Mouse (Mus musculus) adrenal gland, postnatal 10 days (tissue): ENCODE data around the gene Gpr27. TPM values are rescaled to one million over a fixed set of nuclear protein-coding genes. Genes with fewer than 3 reads are reported as not detected.

Experiments used
- DNase-seq: peaks from one replicate; pipeline ENCODE4 v3.0.0; 2021; ENCODE audit warnings: mixed read lengths
- total RNA-seq, 2 experiments: library from RNA; stranded (reverse); gene quantifications; 2 replicates each; pipeline ENCODE4 v1.2.3; 2021

Gpr27 gene
- total RNA-seq, 2 experiments from 2014 or later = 3.7 to 4.6 TPM

DNA sequence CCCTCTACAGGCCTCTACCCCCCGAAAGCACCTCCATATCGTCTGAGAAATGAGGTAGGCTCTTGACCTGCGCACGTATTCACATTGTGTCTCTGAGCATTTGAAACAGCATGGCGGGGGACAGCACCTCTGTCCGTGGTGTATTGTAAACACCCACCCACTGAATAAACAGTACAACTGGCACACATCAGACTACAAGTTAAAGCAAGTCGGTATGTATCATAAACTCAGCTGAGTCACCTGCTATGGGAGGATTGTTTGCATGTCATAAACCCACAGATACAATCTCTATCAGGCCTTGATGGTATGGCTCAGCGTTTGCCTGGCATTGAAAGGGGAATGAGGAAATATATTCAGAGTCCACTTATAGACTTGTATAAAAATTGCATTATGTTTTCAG, 15.2 kb upstream of the Gpr27 start:
- DNase-seq = no peak

DNA sequence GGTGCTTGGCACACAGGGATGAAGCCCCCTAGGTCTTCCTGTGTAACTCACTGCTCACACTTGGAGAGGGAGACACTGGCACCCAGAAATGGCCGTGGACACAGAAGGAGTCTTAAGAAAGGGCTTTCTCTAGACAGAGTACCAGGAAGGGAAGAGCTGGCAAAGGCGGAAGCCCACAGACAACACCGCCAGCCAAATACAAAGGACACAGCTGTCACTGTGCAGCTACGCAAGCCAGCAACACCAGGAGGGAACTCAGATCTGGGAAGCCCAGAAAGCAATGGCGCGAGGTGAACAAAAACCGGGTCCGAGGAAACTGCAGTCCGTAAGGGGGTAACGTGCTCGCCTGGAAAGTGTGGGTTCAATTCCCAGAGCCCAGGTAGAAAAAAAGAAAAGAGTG, 14.4 kb upstream of the Gpr27 start:
- DNase-seq = no peak

DNA sequence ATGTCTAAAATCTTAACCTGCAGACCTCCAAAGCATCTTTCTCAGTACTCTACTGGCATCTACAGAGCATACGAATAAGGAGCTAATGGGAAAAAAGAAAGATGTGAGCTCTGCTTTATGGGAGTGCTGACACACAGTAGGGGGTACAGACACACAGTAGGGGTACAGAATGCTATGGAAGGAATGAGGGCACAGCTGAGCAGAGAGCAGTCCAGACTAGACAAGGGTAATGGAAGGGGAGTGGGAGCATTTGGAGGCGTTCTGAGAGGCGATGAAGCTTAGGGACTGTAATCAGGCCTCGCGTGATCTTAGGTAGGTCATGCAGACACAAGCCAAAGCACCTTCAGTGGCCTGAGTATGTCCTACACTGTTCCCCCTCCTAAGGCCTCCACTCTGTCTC, 8.5 kb upstream of the Gpr27 start:
- DNase-seq = no peak

DNA sequence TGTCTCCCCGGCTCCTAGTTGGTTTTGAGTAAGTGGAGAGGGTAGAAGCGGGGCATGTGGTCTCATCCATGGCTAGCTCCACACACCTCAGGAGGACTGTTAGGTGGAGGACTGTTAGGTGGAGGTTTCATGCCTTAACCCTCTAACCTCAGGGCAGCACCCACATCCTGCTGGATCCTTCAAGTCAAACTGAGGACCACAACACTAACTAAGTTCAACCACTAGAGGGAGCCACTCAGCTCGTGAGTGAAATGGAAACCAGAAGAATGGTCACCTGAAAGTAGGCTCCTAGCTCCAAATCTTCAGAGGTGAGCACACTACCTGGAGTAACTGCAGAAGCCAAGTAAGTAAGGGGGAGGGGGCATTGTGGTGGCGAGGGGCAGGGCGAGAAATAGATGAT, 7.6 kb upstream of the Gpr27 start:
- no peak for DNase-seq

DNA sequence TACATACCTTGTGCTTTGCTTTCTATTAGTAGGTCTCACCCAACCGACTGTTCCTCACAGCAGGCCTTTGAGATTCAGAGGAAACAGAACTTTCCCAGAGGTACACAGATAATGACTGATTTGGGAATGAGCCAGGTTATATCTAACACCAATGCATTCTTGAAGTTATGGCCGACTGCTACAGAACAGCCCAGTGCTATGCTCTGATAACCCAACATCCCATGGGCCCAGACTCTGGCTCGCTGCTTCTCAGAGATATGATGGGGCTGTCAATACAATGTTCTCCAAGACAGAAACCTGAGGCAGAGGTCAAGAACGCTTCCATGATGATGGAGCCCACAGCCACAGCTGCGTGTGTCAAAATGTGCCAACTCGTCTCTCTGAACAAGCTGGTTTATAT, 4.0 kb upstream of the Gpr27 start:
- no peak for DNase-seq

DNA sequence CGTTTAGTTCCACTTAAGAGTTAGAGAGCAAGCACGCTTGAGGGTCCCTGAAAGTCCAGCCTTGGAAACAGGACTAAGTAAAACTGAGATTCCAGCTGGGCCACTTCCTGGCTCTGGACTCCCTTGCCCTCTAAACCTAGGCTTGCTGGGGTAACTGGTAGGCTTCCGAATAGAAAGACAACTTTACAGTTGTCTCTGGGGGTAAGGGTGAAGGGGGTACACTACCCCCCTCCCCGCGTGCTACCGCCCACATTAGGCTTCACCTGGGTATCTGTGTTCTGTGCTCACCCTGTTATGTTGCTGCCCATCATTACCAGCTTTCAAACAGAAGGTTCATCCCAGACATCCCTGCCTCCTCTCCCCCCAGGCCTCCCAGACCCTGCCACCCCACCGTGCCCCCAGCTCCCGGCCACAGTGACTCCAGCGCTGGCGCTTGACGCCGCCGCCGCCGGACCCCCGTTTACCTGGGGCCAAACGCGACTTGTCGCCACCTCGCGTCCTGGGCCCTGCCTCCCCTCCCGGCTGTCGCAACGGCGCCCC, 743 bp upstream of the Gpr27 start:
- no peak for DNase-seq

DNA sequence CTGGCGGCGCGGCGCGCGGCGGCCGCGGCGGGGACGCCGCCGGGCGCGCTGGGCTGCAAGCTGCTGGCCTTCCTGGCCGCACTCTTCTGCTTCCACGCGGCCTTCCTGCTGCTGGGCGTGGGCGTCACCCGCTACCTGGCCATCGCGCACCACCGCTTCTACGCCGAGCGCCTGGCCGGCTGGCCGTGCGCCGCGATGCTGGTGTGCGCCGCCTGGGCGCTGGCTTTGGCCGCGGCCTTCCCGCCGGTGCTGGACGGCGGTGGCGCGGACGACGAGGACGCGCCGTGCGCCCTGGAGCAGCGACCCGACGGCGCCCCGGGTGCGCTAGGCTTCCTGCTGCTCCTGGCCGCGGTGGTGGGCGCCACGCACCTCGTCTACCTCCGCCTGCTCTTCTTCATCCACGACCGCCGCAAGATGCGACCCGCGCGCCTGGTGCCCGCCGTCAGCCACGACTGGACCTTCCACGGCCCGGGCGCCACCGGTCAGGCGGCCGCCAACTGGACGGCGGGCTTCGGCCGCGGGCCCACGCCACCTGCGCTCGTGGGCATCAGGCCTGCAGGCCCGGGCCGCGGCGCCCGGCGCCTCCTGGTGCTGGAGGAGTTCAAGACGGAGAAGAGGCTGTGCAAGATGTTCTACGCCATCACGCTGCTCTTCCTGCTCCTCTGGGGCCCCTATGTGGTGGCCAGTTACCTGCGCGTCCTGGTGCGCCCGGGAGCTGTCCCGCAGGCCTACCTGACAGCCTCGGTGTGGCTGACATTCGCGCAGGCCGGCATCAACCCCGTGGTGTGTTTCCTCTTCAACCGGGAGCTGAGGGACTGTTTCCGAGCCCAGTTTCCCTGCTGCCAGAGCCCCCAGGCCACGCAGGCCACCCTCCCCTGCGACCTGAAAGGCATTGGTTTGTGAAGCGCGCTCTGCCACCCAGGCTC, 700 bp downstream of the Gpr27 start:
- DNase-seq = no peak

DNA sequence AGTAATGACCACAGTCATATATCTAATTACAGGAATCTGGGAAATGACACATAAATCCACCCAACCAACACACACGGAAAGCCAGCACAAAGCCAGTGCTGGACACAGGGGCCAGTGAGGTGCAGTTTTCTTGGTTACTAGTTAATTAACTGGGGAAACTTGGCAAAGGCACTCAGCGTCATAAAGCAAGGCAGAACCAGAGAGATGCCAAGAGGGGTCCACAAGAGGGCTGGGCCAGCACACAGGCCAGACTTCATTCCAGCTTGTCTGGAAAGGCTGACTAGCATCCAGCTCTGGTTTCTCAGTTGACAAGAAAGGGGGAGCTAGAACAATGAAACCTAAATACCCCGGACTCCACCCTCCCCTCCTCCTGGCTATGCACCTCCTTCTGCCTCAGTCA, 8.0 kb downstream of the Gpr27 start:
- DNase-seq = no peak

DNA sequence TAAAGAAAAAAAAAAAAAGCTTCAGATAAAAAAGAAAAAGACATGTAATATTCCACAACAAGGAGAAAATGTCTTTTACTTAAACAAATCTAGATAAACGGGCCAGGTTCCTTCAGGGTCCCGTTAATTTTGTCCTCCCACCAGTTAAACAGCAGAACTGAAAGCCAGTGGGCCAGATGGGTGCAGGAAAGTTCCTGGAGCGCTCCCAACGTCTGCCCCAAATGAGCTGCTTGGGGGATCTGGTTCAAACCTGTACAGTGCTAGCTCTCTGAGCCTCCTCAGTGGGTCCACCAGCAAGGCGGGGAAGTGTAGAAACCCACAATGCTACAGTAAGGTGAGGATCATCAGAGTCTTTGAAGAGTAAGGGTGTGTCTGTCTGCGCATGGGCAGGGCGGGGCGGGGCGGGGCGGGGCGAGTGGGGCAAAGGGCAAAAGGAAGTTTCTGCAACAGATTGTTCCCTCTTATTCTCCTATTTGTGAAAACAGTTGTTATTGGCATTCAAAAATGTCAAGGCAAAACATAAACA, 19.2 kb downstream of the Gpr27 start:
- DNase-seq = no peak

DNA sequence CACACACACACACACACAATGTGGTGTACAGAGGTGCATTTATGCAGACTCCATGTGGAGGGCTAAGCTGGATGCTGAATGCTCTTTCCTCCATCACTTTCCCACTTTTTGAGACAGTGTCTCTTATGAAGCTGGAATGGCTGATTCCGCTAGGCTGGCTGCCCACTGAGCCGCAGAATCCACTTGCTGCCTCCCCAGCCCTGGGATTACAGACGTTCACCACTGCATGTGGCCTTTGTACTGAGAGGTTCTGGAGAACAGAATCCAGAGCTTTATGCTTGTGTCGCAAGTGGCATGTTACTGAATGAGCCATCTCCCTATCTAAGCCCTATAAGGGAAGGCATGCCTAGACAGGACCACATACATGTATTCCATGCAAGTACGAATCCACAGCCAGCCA, 20.8 kb downstream of the Gpr27 start:
- DNase-seq = no peak

DNA sequence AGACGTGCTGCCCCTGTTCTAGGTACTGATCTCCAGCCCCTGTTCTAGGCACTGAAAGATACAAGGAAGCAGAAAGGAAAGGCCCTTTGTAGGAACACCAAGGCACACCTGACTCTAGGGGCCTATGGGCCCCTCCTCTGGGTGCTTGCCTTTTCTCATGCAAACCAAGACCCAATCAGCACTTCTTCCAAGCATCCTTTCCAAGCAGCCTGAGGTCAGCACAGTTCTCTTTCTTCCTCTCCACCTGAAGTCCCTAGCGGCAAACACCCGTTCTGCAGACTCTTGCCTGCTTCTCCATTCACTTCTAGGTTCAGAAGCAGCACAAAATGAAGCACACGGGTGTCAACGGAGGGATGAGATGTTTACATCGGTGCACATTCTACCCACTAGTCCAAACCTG, 22.7 kb downstream of the Gpr27 start:
- no peak for DNase-seq

DNA sequence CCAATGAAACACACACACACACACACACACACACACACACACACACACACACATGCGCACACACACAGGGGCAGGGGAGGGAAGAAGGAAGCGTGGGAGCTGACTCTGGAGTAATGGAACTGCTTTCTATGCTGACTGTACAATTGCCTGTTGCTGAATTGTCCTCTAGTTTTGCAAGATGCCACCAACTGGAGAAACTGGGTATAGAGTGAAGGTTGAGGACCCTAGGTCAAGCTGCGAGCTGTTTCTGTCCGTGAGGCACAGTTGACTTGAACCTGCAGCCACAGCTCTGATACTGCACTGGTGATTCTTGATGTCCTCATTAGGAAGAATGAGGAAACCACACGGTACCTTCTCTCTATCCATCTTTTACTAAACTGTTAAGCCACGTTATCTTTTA, 23.4 kb downstream of the Gpr27 start:
- no peak for DNase-seq

DNA sequence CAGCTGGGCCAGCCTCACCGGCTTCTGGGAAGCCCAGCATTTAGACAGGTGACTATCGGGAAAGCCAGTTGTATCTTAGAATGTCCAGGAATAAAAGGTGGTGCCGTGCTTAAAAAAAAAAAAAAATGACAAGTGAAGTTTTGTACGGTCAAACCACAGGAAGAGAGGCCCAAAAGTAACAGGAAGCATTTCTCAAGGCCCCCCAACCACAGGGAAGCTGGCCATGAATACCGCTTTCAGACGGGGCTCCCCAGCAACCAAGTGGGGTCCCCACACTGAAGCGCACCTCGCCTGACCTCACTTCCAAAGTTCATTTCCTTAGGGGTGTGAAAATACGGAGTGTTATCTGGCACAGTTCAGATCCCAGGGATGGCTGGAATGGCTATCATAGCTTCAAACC, 28.6 kb downstream of the Gpr27 start:
- DNase-seq = no peak

DNA sequence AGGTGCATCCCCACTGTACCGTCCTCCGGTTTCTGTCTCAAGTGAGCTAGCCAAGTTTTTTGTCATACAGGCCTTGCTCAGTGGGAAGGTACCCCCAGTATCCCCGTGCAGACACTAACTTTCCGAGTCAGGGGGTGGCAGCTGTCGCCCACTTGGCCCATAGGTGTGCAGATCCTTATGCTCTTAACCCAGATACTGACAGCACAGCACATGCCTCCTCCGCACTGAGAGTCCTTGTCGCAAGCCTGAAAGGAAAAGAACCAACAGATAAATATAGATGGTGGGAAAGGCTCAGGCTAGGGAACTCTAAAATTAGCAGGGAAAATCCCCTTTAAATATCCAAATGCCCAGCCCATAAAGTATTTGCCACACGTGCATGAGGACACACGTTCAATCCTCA, 29.9 kb downstream of the Gpr27 start:
- DNase-seq = no peak

DNA sequence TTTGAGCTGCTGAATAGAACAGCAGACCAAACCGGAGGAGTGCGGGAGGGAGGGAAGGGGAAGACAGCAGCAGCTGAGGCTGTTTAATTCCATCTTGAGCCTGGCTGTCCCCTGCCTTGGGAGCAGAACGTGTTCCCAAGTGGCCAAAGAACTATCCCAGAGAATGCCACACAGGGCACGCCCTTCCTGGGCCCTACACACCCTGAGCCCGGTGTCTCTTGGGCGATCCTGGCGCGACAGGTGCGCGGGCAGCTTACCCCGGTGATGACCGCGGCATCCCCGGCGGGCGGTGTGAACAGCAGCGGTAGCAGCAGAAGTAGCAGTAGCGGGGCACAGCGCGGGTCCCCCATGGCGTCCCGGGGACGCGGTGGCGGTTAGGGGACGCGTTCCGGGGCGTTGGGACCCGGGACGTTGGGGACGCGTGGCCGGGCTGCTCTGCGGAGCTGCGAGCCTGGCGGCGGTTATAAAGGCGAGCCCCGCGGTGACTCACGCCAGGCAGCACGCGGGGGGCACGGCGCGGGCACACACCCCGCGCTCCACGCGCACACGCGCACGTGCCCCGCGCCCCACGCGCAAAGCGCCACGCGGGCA, 33.6 kb downstream of the Gpr27 start, which contains the start of gene Prok2:
Gene Prok2 (minus strand): TSS at position 422 of the 591 bp plus-strand sequence.
- peak; percentile 19 for DNase-seq

DNA sequence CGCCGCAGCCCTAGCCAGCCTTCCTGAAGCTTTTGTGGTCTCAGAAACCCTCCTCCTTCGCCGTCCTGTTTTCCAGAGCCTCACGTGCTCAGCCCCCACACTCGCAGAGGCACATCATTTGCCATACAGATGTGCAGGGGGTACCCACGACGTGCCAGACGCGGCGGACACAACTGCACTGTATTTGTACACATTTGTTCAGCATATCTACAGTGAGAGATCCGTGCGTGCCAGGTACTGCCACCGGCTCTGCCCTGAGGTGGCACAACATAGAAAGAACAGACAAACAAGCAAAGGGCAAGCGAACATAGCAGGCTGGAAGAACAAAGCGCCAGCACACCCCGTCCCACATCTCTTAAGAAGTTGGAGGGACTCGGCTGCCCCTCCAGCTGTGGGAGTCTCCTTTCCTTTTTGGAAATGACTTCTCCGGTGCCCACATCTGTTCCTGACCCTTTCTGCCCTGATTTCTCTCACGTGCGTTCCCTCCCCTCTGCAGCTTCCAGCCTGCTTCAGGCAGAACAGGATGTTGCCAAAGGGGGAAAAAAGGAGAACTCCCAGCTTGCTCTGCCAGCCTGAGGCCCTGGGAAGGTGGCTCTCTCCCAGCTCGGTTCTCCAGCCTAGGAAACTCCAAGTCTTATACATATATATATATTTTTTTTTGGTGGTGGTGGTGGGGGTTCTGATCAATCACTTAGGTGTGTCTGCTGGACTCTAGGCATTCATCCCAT, 34.3 kb downstream of the Gpr27 start:
- peak; percentile 9 for DNase-seq

DNA sequence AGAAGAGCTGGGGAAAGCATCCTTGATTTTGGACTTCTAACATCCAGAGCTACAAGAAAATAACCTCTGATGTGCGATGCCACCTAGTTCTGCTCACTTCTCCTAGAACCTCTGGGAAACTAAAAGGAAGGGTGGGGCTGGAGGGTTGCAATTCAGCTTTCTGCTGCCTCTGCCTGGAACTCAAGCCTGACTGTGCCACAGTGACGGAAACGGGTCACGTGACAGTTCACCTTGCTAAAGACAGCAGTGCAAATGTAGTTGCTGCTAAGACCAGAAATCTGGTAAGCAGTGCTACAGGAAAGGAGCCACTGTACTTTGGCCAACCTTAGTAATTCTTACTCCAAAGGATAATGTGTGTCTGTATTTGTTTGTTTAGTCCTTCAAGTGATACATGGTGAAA, 37.4 kb downstream of the Gpr27 start:
- no peak for DNase-seq

DNA sequence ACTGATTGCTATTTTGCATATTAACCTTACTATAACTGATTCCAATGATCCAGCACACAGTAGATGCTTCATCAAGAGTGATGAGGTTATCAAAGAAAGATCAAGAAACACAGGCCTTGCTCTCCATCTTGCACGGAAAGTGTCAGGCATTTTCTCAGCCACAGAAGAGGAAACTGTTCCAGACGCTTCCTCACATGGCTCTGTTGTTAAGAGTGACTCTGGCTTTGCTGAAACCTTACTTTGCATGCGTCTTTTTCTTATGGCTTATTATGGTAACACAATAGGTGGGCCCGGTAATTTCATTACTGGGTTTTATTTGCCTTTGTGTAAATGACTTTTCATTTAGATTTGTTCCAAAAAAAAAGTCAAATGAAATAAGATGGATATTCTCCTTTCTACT, 39.4 kb downstream of the Gpr27 start:
- DNase-seq = no peak

DNA sequence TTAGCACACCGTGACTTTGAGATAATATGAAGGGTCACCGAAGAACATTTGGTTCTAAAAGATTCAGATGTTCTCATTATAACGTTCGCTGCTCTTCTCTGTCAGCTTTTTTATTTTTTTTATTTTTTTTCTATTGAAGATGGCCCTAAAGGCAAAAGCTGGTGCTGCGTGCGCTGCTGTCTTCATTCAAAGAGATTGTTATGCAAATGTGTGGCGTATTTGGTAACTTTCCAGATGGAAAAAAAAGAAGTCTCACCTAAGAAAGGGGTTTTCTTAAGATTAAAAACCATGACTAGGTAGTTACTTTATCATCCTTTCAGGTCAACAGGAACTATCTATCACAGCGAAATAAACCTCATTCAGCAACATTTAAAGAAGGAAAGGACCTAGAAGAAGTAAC, 40.2 kb downstream of the Gpr27 start:
- DNase-seq = no peak

DNA sequence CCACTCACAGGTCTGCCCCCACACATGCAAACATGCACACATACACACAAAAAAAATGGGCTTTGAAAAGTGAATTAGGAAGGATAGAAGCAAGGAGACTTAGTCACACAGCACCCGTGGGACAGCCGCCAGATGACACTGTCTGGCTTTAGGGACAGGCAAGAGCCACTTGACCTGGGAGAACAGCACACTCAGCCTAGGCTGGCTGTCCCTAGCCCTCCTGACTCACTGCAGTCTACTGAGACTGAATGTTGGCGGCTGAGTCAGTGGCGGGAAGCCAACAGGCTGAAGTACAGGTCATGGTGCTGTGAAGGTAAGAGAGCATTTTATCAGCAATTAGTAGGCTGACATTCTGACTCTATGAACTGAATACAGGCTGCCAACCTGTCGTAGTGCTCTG, 42.2 kb downstream of the Gpr27 start:
- DNase-seq = peak; percentile 60

DNA sequence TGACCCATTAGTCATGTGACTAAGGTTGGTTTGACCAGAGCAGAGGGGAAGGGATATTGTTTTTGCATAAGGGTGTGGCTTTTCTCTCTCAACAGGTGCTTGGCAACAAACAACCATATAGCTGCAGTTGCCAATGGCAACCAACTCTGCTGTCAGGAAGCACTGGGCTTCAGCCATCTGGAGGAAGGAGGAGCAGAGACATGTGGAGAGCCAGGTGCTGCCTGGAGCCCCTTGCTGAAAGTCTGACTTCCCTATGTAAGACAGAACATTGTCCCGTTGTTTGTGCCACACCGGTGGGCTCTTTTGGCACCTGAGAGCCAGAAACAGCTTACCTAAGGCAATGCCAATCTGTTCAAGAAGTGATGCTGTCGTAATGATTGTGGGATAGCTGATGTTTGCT, 50.4 kb downstream of the Gpr27 start:
- no peak for DNase-seq
